Mouse (Mus musculus) G1E (cell line): ENCODE measurements around the gene Cwc27.

Experiments used
- CTCF ChIP-seq: IDR thresholded peaks from 2 replicates; pipeline ENCODE4 v1.5.1; 2012; ENCODE audit warnings: low read depth, low read length, inconsistent platforms, mixed read lengths
- GATA2 ChIP-seq: IDR thresholded peaks from 2 replicates; pipeline ENCODE4 v1.6.1; 2012; ENCODE audit warnings: low read depth, low read length, inconsistent platforms, borderline replicate concordance

DNA sequence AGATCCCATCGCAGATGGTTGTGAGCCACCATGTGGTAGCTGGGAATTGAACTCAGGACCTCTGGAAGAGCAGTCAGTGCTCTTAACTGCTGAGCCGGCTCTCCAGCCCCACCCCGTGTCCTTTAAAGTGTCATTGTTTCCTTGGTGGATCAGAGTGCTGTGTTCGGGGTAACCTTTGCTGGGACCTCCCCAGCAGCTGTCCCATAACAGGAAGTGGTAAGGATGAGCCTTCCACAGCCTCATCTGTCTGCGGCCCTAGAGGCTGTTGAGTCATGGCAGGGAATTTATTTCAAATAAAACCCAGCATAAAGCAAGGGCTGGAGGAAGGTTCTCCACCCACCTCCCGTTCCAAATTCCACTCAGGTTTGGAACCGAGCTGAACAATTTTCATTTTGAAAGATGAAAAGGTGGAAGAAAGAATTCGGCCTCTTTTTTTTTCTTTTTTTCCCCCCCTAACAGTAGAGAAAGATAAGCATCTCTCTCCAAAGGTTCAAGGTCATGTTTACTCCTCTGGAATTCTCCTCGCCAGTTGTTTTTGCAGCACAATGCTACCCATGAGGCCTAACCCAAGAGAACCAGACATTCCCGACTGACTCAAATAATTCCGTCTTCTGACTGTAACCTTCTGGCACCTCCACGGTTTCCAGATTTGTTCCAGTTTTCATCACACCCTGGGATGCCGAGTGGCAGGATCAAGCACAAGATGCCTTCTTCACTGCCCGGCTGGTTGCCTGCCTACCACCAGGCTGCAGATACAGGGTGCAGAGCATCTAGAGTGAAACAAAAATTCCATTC lies 210.0 kb downstream of the Cwc27 start:
- TF ChIP-seq CTCF (no peak), GATA2 (no peak)
